8 mouse cellular contexts compared by ENCODE assay signal in the genomic region with DNA sequence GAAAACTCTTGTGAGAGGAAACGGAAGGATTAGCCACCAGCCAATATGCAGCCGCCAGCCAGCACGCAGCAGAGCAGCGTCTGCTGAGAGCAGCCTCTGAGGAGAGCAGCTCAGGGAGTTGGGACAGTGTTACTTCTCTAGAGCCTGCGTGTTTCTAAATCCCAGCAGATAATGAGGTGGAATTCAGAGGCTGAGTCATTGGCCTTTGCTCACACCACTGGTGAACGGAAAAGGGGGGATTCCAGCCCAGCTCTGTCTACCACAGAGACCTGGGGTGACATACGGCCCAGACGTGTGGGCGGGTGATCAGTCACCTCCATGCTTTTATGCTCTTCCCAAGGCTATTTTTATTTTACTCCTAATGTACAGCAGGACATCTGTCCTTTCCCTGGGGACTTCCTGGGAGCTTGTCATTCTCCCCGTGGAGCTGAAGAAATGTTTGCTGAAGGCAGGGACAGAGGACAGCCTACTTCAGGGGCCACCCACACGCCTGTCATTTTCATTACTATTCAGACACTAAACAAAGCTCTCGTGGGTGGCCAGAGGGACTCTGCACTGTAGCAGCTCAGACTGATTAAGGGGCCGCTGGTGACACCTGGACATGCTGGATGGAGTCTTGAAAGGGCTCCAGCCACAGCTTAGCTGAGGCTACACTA. TPM values are rescaled to one million over a fixed set of nuclear protein-coding genes. Genes with fewer than 3 reads are reported as not detected.
DNase-seq lines count a peak whose midpoint lies in the region; ATAC-seq and TF ChIP-seq lines count a peak whose summit lies in the region.

No protein-coding gene starts in this region.

- peak; percentile 92 for DNase-seq in heart, adult 11 months
- no peak for DNase-seq in heart, postnatal 4 days
- peak; percentile 22 for DNase-seq in embryo, embryonic 9.5 days (ENCODE audit: extremely low spot score)
- peak; percentile 42 for DNase-seq in hindbrain, postnatal 0 days (ENCODE audit: low spot score)
- DNase-seq in spleen, postnatal 4 days (ENCODE audit: low spot score in 2 of 2): no peak
- DNase-seq in kidney, postnatal 14 days: no peak

- no peaks in the 10 kb centered on the region for H3K27me3 ChIP-seq in C2C12 (ENCODE audit: control insufficient read depth, insufficient read depth, insufficient read length)
- H3K27me3 ChIP-seq in hindbrain, postnatal 0 days (ENCODE audit: insufficient read depth, low read length): no peaks in the 10 kb centered on the region
- H3K27me3 ChIP-seq in neural tube, embryonic 15.5 days (replicated peaks): no peaks in the 10 kb centered on the region

- peak; percentile 51 for ATAC-seq in hindbrain, postnatal 0 days
- peak; percentile 27; the same call in 1 of the 2 replicates for ATAC-seq in neural tube, embryonic 15.5 days (ENCODE audit: low FRiP score)

- no peaks in the 10 kb centered on the region for H3K79me2 ChIP-seq in C2C12 (ENCODE audit: control insufficient read depth, insufficient read depth)

- no peak overlapping the region for H3K9ac ChIP-seq in hindbrain, postnatal 0 days (replicated peaks; ENCODE audit: low read length)
- H3K9ac ChIP-seq in neural tube, embryonic 15.5 days (replicated peaks): no peak overlapping the region

- H3K27ac ChIP-seq in hindbrain, postnatal 0 days: peak overlapping the region; percentile 42
- H3K27ac ChIP-seq in neural tube, embryonic 15.5 days (replicated peaks): peak overlapping the region; percentile 39

- H3K9me3 ChIP-seq in hindbrain, postnatal 0 days (ENCODE audit: low read length): no peaks in the 10 kb centered on the region
- no peaks in the 10 kb centered on the region for H3K9me3 ChIP-seq in neural tube, embryonic 15.5 days (replicated peaks)

- H3ac ChIP-seq in C2C12 (ENCODE audit: control insufficient read depth, insufficient read length, low read depth): no peak overlapping the region

- TF ChIP-seq CTCF in C2C12 (IDR thresholded peaks at IDR 0.05; ENCODE audit: control insufficient read depth, insufficient read depth, insufficient read length): no peak
- no peak for TF ChIP-seq CTCF in hindbrain, postnatal 0 days (IDR thresholded peaks at IDR 0.05; ENCODE audit: low read depth)

- H3K4me3 ChIP-seq in C2C12 (ENCODE audit: insufficient read depth, poor library complexity, severe bottlenecking): no peak overlapping the region
- no peak overlapping the region for H3K4me3 ChIP-seq in hindbrain, postnatal 0 days (ENCODE audit: low read length)
- H3K4me3 ChIP-seq in neural tube, embryonic 15.5 days (replicated peaks): no peak overlapping the region

- H3K4me2 ChIP-seq in hindbrain, postnatal 0 days (ENCODE audit: low read depth, low read length): 0 out of 2 replicates have a peak overlapping the region, but pooled peaks have one; percentile 1
- H3K4me2 ChIP-seq in neural tube, embryonic 15.5 days: no peak overlapping the region

- H3K4me1 ChIP-seq in hindbrain, postnatal 0 days (ENCODE audit: insufficient read depth, low read length): peaks cover 24% of the 10 kb centered on the region
- peaks cover 50% of the 10 kb centered on the region for H3K4me1 ChIP-seq in neural tube, embryonic 15.5 days

- no peaks in the 10 kb centered on the region for H3K79me3 ChIP-seq in C2C12 (ENCODE audit: low read depth)

- WGBS in hindbrain, postnatal 0 days: 13% methylated on average over 13 of the region's 13 CpGs
- 7% methylated on average over 13 of the region's 13 CpGs for WGBS in neural tube, embryonic 15.5 days

- no peaks in the 10 kb centered on the region for H3K36me3 ChIP-seq in C2C12 (ENCODE audit: control insufficient read depth, insufficient read depth)
- no peaks in the 10 kb centered on the region for H3K36me3 ChIP-seq in hindbrain, postnatal 0 days (ENCODE audit: insufficient read depth, low read length)
- no peaks in the 10 kb centered on the region for H3K36me3 ChIP-seq in neural tube, embryonic 15.5 days

TF ChIP-seq in C2C12, 6 proteins besides CTCF, POLR2A, EP300 and RAD21:
- TF ChIP-seq MYOG (IDR thresholded peaks at IDR 0.05; ENCODE audit: control insufficient read depth, extremely low read depth, insufficient read length) (no peak), FOSL1 (IDR thresholded peaks at IDR 0.05; ENCODE audit: insufficient read depth, low read length, poor library complexity, severe bottlenecking) (peak; percentile 19)

RNA-seq across cellular contexts. Expression of a gene that starts 20.1 kb away (rescaled TPM):
- under 1 TPM; 0.07 to 0.14 TPM for total RNA-seq in heart, postnatal 4 days (2021)
- polyA plus RNA-seq in C2C12 (2012; fragmentation: generic; extraction: Trizol): 0.11 TPM
- total RNA-seq in hindbrain, postnatal 0 days (2014; rRNA removed): 66.4 and 69.3 TPM in 2 replicates
- 17.3 and 17.4 TPM in 2 replicates for polyA plus RNA-seq in hindbrain, postnatal 0 days (2015; fragmentation: Nextera tagmentation; extraction: Ambion mirVana)
- polyA plus RNA-seq in neural tube, embryonic 15.5 days (2015; fragmentation: Nextera tagmentation; extraction: Ambion mirVana): 23.1 and 24.1 TPM in 2 replicates

Comparison
In these comparisons a context has a peak if more than half of its experiments do, and no peak if none do; other contexts are left out.
1. DNase-seq: peak in heart, adult 11 months (single experiment), embryo, embryonic 9.5 days (single experiment) and hindbrain, postnatal 0 days (single experiment); none in heart, postnatal 4 days (single experiment), spleen, postnatal 4 days (0 of 2) and kidney, postnatal 14 days (single experiment).
2. RNA of a gene that starts 20.1 kb away (polyA plus RNA-seq): 23.1 to 24.1 TPM in neural tube, embryonic 15.5 days and 17.3 to 17.4 TPM in hindbrain, postnatal 0 days; 0.11 TPM in C2C12 (single experiment); every median in the first group is over 10 times any median in the second.